Mouse (Mus musculus): ENCODE data around the gene 3830406C13Rik.

3830406C13Rik gene

GRCm38 (mm10) chr14:12343451-12343941 lies 59.5 kb downstream of the 3830406C13Rik start:
- DNase-seq, result no peak

DNA sequence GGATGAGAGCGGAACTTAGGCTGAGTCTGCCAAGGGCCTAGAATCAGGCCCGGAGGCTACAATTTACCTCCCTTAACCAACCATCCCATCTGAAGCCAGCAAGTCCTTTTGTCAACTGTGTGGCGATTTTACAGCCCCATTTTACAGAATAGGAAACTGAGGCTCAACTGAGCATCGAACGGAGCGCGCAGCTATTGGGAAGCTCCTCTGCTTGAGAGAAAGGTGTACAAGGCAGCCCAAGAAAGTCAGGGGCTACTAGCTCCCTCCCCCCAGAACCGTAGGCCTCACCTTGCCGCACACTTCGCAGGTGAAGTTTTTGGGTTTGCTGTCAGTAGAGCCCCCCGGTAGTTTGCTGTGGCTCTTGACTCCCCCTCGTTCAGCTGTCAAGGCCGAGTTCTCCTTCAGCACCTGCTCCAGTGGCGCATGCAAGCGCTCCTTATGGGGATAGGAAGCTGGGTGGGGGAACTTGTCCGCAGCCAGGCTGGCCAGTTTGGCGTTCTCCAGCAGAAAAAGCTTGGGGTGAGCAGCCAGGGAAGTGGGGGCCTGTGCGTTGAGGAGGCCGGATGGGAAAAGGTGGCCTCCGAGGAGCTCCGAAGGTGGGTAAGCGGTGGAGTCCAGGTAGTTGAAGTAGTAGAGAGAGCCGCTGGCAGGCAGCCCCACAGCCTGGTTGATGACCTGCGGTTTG lies 60.2 kb downstream of the 3830406C13Rik start:
- no peak for DNase-seq

- DNase-seq, result peak in 1 of 2 experiments; percentile 60
Observed at GRCm38 (mm10) chr14:12344746-12345240, 60.8 kb downstream of the 3830406C13Rik start.

- DNase-seq, result no peak
Observed at GRCm38 (mm10) chr14:12345241-12345921, 61.4 kb downstream of the 3830406C13Rik start.

- DNase-seq, result peak in 1 of 2 experiments; percentile 5
Observed at GRCm38 (mm10) chr14:12346011-12346864, 62.3 kb downstream of the 3830406C13Rik start.

- DNase-seq, result no peak
Observed at GRCm38 (mm10) chr14:12346865-12347600, 63.1 kb downstream of the 3830406C13Rik start.

DNA sequence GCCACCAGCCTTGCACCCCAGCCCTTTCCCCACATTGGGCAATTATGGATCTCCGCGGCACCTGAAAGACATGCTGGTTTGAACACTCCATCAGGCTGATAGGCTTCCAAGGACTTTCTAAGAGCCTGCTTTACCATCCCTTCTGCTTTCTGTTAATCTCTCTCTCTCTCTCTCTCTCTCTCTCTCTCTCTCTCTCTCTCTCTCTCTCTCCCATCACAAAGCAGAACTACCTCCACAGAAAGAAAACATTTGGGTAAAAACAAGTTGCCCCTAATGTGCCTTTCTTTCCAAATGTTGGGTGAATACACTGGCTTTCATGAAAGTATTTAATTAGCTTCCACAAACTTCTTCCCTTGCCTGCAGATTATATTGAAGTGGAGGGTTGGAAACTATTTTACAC lies 64.1 kb downstream of the 3830406C13Rik start, which contains the start of gene Fezf2:
Gene Fezf2, minus strand, starts transcription at position 101 of the 400 bp plus-strand sequence.
- no peak for DNase-seq

DNA sequence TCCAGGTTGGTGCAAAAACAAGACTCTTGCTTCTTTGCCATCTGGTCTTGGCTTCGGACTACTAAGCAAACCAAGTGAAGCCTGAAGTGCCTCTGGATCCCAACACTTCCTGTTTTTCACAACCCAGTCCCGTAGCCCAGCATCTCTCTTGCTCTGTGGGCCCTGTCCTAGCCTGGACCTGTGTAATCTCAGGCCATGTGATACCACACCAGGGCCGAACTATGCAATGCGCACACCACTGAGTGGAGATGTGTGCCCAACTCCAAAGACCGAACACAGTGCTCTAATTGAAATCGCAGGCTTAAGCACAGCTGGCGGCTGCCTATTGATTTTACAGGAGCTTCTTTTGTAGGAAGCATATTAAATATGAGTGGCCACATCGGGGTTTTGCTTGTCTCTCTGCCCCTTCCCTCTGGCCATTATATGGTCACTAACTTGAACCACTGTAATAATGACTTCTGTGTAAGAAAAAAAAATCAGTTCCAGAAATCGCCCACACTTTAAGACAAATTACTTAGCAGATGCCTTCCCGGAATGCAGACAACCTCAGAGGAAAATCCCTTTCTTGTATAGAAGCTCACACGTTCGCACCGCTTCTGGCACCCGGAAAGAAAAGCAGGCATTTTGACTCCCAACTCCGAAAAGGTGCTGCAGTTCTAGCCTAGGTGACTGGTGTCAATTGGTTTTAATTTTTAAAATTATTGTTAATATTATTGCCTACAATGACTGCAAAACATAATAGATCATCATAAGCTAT lies 65.5 kb downstream of the 3830406C13Rik start:
- DNase-seq, result no peak

DNA sequence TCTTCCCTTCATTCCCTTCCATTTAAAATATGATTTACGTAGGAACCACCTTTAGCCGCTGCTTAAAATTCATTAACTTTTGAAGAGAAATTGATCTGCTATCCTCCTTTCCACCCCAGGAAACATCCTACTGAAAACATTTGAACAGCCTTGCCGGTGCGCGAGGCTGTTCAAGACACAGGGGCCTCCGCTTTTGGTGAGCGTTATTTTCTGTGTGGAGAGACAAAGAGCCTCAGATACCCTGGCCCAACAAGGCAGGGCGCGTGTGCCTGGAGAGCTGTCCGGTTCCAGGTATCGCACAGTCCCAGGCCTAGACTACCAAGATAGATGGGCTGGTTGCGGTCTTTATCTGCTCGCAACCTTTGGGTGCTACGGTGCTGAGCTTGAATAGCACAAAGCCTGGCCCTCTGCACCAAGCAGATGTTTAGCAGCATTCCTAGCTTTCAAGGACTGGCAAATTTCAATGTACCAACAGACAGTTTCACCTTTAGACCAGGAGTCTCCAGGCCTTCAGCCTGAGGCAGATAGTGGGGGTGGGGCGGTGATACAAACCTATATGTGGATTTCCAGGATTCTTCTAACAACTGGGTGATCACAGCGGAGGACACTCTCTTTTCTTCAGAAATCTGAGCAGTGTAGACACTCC lies 66.4 kb downstream of the 3830406C13Rik start:
- no peak for DNase-seq

All from kidney, postnatal 36 days (tissue).